Mouse (Mus musculus) thymus, adult 2 months (tissue): ENCODE results near the gene Smo. TPM values are rescaled to one million over a fixed set of nuclear protein-coding genes. Genes with fewer than 3 reads are reported as not detected.

Source experiments
- DNase-seq: peaks from one replicate; pipeline ENCODE4 v3.0.0; 2021
- H3K27ac ChIP-seq: fragments of 200-500 bp; 2 replicates; pipeline ENCODE4 v1.5.1; 2012; ENCODE audit warnings: low read length, control low read depth; ENCODE audit not compliant: control insufficient read depth, insufficient read depth
- H3K27me3 ChIP-seq: fragments of 200-500 bp; 2 replicates; pipeline ENCODE4 v1.6.1; 2012; ENCODE audit warnings: mild to moderate bottlenecking, low read length, moderate library complexity, mixed read lengths; ENCODE audit not compliant: control insufficient read depth, insufficient read depth
- H3K36me3 ChIP-seq: fragments of 200-500 bp; 2 replicates; pipeline ENCODE4 v1.6.1; 2012; ENCODE audit warnings: mild to moderate bottlenecking, low read length, moderate library complexity; ENCODE audit not compliant: control insufficient read depth, insufficient read depth
- H3K4me1 ChIP-seq: fragments of 200-500 bp; replicated peaks from 2 replicates; pipeline ENCODE4 v1.6.1; 2012; ENCODE audit warnings: low read length; ENCODE audit not compliant: control insufficient read depth, insufficient read depth
- H3K4me3 ChIP-seq: fragments of 200-500 bp; 2 replicates; pipeline ENCODE4 v1.5.1; 2012; ENCODE audit warnings: mild to moderate bottlenecking, low read length, control low read depth, moderate library complexity; ENCODE audit not compliant: control insufficient read depth, insufficient read depth
- CTCF ChIP-seq: fragments of 200-500 bp; IDR thresholded peaks from 2 replicates; pipeline ENCODE4 v1.5.1; 2012; ENCODE audit warnings: mild to moderate bottlenecking, control low read depth, low read length, moderate library complexity, borderline replicate concordance; ENCODE audit not compliant: control insufficient read depth, poor library complexity, insufficient read depth; ENCODE audit errors: extremely low read depth
- POLR2A ChIP-seq: fragments of 200-500 bp; IDR thresholded peaks from 2 replicates; pipeline ENCODE4 v1.6.1; 2012; ENCODE audit warnings: mild to moderate bottlenecking, low read length, control low read depth, moderate library complexity; ENCODE audit not compliant: control insufficient read depth, poor library complexity, insufficient read depth; ENCODE audit errors: extremely low read depth
- WGBS: fragments of 180-500 bp; shearing (Covaris S2); methylation state at CpG from one replicate; pipeline ENCODE4 v1.1.7; 2018; 5-methylcytosine and 5-hydroxymethylcytosine counted together
- polyA plus RNA-seq: library from polyadenylated mRNA; depleted of rRNA; stranded (reverse); fragments of >200 nt; gene quantifications from 2 replicates; pipeline ENCODE4 v1.2.3, GENCODE M21; 2012

Smo gene
- polyA plus RNA-seq, 1 experiment, result 48.9 TPM

DNA sequence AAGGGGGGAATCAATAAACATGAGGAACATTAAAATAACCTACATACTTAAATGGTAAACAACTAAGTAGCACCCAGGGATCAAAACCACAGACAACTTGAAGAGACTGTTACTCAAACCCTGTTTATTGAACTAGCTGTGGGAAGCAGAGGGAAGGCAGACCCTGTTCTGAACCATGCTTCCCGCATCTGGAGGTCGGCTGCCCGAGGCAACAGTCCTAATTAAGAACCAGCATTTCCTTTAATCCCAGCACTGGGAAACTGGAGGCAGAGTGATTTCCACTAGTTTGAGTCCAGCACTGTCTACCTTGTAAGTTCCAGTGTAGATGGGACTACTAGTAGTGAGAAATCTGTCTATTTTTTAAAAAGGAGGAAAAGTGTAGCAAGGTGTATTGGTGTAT, 24.0 kb upstream of the Smo start:
- Histone ChIP-seq H3K4me1 (no peaks in the 10 kb centered on the region), H3K27me3 (no peaks in the 10 kb centered on the region), H3K27ac (no peak overlapping the region), H3K36me3 (no peaks in the 10 kb centered on the region), H3K4me3 (no peak overlapping the region)
- 92% methylated on average over 3 of the region's 3 CpGs for WGBS
- TF ChIP-seq POLR2A (no peak), CTCF (no peak)
- DNase-seq, result no peak

DNA sequence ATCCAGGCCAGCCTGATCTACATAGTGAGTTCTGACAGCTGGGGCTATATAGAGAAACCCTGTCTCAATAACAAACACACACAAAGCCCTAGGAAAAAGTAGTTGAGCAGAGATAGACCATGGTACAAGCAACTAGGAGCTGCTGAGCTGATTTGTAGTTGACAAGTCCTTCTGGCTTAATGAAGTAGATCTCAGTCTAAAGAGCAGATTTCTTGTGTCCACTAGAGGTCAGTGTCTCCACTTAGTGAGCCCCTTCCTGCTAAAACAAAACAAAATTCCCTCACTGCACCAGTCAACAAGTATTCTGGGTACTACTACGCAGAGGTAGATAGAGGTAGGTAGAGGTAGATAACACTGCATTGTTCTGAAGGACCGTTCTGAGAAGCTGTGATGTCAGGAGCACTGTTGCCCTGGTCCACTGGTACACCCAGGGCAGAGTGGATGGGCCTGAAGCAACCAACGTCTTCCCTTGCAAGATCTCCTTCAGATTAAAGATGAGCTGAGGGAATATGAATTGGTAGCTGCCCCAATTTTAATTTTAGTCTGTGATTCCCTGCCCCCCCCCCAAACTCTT, 23.2 kb upstream of the Smo start:
- Histone ChIP-seq H3K27me3 (no peaks in the 10 kb centered on the region), H3K4me1 (peaks cover 7% of the 10 kb centered on the region), H3K36me3 (no peaks in the 10 kb centered on the region), H3K4me3 (no peak overlapping the region), H3K27ac (no peak overlapping the region)
- 67% methylated on average over 3 of the region's 3 CpGs for WGBS
- peak; percentile 30 for DNase-seq
- no peak for TF ChIP-seq POLR2A
- no peak for TF ChIP-seq CTCF

DNA sequence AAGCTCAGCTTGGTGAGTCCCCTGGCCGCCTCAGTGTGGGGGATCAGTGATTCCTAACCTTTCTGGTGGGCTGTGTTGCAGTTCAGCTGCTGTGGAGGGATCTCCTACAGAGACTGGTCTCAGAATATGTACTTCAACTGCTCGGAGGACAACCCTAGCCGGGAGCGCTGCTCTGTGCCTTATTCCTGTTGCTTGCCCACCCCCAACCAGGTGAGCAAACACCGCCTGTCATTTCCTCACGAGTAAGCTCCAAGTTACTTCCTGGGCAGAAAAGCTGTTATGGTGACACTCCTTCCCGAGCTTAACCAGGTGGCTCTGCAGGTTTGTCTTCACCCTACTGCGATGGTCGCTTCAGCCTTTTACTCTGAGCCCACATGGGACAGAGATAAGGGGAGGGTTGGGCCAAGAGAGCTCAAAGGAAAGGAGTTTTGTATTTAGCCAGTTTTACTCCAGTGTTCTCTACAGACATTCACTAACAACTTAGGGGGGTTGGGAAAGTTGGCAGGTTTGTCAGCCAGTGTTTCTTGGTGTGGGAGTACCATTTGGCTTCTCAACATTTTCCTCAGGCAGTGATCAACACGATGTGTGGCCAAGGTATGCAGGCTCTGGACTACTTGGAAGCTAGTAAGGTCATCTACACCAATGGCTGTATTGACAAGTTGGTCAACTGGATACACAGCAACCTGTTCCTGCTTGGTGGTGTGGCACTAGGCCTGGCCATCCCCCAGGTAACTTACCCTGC, 18.5 kb upstream of the Smo start:
- 59% methylated on average over 10 of the region's 10 CpGs for WGBS
- no peak overlapping the region for H3K4me3 ChIP-seq
- DNase-seq, result no peak
- no peaks in the 10 kb centered on the region for H3K27me3 ChIP-seq
- TF ChIP-seq POLR2A (no peak), CTCF (no peak)
- no peak overlapping the region for H3K27ac ChIP-seq
- H3K4me1 ChIP-seq, result peaks cover 15% of the 10 kb centered on the region
- H3K36me3 ChIP-seq, result no peaks in the 10 kb centered on the region

DNA sequence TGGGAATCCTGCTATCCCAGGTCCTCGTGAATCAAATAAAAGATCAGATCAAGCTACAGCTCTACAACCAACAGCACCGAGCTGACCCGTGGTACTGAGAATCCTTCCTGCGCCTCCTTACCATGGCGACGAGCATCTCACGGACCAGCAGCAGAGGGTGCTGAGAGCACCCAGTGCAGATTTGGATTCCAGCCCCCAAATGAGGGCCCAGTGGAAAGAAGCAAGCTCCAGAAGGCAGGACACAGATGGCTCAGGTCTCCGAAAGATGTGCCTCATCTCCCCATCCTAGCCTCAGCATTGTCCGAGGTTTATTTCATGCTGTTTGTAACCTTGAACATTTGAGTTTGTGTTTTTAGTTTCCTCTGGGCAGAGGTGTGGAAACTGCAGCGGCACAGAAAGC, 17.8 kb upstream of the Smo start:
- no peak overlapping the region for H3K27ac ChIP-seq
- WGBS, result 95% methylated on average over 10 of the region's 10 CpGs
- TF ChIP-seq CTCF, result no peak
- TF ChIP-seq POLR2A, result no peak
- no peaks in the 10 kb centered on the region for H3K27me3 ChIP-seq
- H3K36me3 ChIP-seq, result no peaks in the 10 kb centered on the region
- H3K4me3 ChIP-seq, result no peak overlapping the region
- peaks cover 15% of the 10 kb centered on the region for H3K4me1 ChIP-seq
- DNase-seq, result no peak

DNA sequence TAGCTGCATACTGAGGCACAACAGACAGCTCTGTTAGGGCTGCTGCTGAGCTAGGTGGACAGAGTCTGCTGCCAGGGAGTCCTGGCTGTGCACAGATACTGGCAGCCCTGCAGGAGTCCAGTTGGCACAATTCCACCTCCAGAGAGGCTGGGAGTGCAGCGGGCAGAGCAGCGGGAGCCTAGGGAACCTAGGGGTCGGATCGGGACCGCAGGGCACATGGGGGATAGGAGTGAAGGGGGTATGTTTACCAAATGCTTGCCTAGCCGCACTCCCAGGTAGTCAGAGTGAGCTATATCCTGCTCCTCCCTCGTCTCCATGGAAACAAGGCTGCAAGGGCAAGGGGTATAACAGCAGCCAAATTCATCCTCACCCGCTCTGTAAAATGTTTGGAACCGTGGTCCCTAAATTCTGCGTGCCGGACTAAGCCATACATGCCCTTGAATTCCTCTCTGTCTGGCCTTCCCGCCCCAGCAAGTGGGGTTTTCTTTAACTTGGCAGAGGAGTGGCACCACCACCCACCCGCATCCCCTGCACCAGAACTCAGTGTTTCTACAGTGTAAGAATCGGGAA, 17.3 kb upstream of the Smo start:
- 91% methylated on average over 14 of the region's 14 CpGs for WGBS
- Histone ChIP-seq H3K27me3 (no peaks in the 10 kb centered on the region), H3K4me1 (peaks cover 15% of the 10 kb centered on the region), H3K27ac (no peak overlapping the region), H3K4me3 (no peak overlapping the region), H3K36me3 (no peaks in the 10 kb centered on the region)
- TF ChIP-seq POLR2A (no peak), CTCF (no peak)
- no peak for DNase-seq

DNA sequence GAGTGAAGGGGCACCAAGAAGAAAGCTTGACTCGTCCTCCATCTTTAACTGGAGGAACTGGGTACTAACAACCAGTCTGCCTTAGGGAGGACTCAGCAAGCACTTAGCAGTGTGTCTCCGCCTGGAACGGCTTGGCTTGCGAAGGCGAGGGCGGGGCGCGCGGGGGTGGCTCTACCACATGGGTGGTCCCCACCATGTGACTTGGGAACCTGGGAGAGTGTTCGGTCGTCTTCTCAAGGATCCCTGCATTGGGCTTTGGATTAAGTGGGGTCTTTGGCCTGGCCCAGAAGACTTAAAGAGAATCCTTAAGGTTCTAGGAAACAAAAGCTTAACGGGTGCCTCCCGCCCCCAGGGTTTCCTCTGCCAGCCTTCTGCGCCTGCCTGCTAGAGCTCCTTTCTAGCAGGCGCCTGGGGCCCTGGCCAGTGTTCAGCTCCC, 16.4 kb upstream of the Smo start:
- DNase-seq, result peak; percentile 59

More for the DNA sequence above, 16.4 kb upstream of the Smo start:
- TF ChIP-seq POLR2A (no peak), CTCF (no peak)
- Histone ChIP-seq H3K27me3 (no peaks in the 10 kb centered on the region), H3K27ac (no peak overlapping the region), H3K4me3 (peak overlapping the region; percentile 45), H3K36me3 (no peaks in the 10 kb centered on the region), H3K4me1 (peaks cover 15% of the 10 kb centered on the region)
- WGBS, result 22% methylated on average over 15 of the region's 15 CpGs
